Mouse (Mus musculus) kidney, adult 2 months (tissue): Measurements from ENCODE around the gene H3f3b. TPM values are rescaled to one million over a fixed set of nuclear protein-coding genes. Genes with fewer than 3 reads are reported as not detected.

ENCODE experiments used
- DNase-seq: peaks from one replicate; pipeline ENCODE4 v3.0.0; 2021
- H3K27ac ChIP-seq: fragments of 200-500 bp; 2 replicates; pipeline ENCODE4 v1.5.1; 2012; ENCODE audit warnings: low read depth, low read length, control low read depth, inconsistent platforms; ENCODE audit not compliant: insufficient read depth
- H3K27me3 ChIP-seq: fragments of 200-500 bp; replicated peaks from 2 replicates; pipeline ENCODE4 v1.6.1; 2012; ENCODE audit warnings: mild to moderate bottlenecking, moderate library complexity, low read length, inconsistent platforms; ENCODE audit not compliant: control insufficient read depth, insufficient read depth
- H3K36me3 ChIP-seq: fragments of 200-500 bp; 2 replicates; pipeline ENCODE4 v1.6.1; 2012; ENCODE audit warnings: mild to moderate bottlenecking, moderate library complexity, low read length, inconsistent platforms; ENCODE audit not compliant: control insufficient read depth, insufficient read depth
- H3K4me1 ChIP-seq: fragments of 200-500 bp; 2 replicates; pipeline ENCODE4 v1.6.1; 2011; ENCODE audit warnings: low read length; ENCODE audit not compliant: control insufficient read depth, insufficient read depth
- H3K4me3 ChIP-seq: fragments of 200-500 bp; 2 replicates; pipeline ENCODE4 v1.5.1; 2011; ENCODE audit warnings: mild to moderate bottlenecking, low read depth, low read length, control low read depth; ENCODE audit not compliant: insufficient read depth
- CTCF ChIP-seq: fragments of 200-500 bp; conservative IDR thresholded peaks from 2 replicates; pipeline ENCODE4 v1.5.1; 2011; ENCODE audit warnings: low read depth, mild to moderate bottlenecking, control low read depth, low read length, moderate library complexity, mixed read lengths; ENCODE audit not compliant: insufficient read depth, insufficient read length
- POLR2A ChIP-seq: fragments of 200-500 bp; IDR thresholded peaks from one replicate; pipeline ENCODE4 v1.6.1; 2011; ENCODE audit warnings: low read depth, low read length, control low read depth
- WGBS: fragments of 180-500 bp; shearing (Covaris S2); methylation state at CpG from one replicate; pipeline ENCODE4 v1.1.7; 2018; 5-methylcytosine and 5-hydroxymethylcytosine counted together
- polyA plus RNA-seq: library from polyadenylated mRNA; depleted of rRNA; stranded (reverse); fragments of >200 nt; gene quantifications from 2 replicates; pipeline ENCODE4 v1.2.3, GENCODE M21; 2012

The H3f3b gene
- polyA plus RNA-seq, 1 experiment, result 150 TPM

- DNase-seq, result no peak
- H3K36me3 ChIP-seq, result no peaks in the 10 kb centered on the region
- no peak overlapping the region for H3K4me3 ChIP-seq
- peaks cover 7% of the 10 kb centered on the region for H3K4me1 ChIP-seq
- 67% methylated on average over 3 of the region's 3 CpGs for WGBS
- no peak for TF ChIP-seq POLR2A
- no peak for TF ChIP-seq CTCF
- H3K27ac ChIP-seq, result no peak overlapping the region
- H3K27me3 ChIP-seq, result no peaks in the 10 kb centered on the region
Observed at GRCm38 (mm10) chr11:116036671-116037070, 8.9 kb upstream of the H3f3b start.

- Histone ChIP-seq H3K36me3 (no peaks in the 10 kb centered on the region), H3K27ac (no peak overlapping the region), H3K27me3 (no peaks in the 10 kb centered on the region), H3K4me1 (peaks cover 8% of the 10 kb centered on the region; the same call in 1 of the 2 replicates), H3K4me3 (no peak overlapping the region)
- TF ChIP-seq POLR2A (no peak), CTCF (no peak)
- 93% methylated on average over 6 of the region's 6 CpGs for WGBS
- no peak for DNase-seq
Observed at GRCm38 (mm10) chr11:116034584-116034983, 6.8 kb upstream of the H3f3b start.

- WGBS, result 23% methylated on average over 14 of the region's 14 CpGs
- Histone ChIP-seq H3K36me3 (no peaks in the 10 kb centered on the region), H3K4me3 (peak overlapping the region; percentile 65), H3K27ac (peak overlapping the region; percentile 98), H3K27me3 (no peaks in the 10 kb centered on the region), H3K4me1 (peaks cover 8% of the 10 kb centered on the region; the same call in 1 of the 2 replicates)
- DNase-seq, result no peak
- no peak for TF ChIP-seq CTCF
- TF ChIP-seq POLR2A, result no peak
Observed at GRCm38 (mm10) chr11:116030898-116031845, 3.4 kb upstream of the H3f3b start.

GRCm38 (mm10) chr11:116030088-116030897 is 2.5 kb upstream of the H3f3b start, which contains the start of gene Unk:
Gene Unk, plus strand, starts transcription at chr11:116030322.
- Histone ChIP-seq H3K4me3 (peak within 1 kb of the TSS; percentile 65), H3K27me3 (no peaks in the 10 kb centered on the region), H3K36me3 (no peaks in the 10 kb centered on the region), H3K27ac (peak within 1 kb of the TSS; percentile 98), H3K4me1 (peaks cover 8% of the 10 kb centered on the region; the same call in 1 of the 2 replicates)
- under 1% methylated on average over 66 of the region's 67 CpGs for WGBS
- DNase-seq, result peak; percentile 99
- TF ChIP-seq POLR2A (peak; percentile 80), CTCF (no peak)

- Histone ChIP-seq H3K27ac (peak overlapping the region; percentile 87), H3K27me3 (no peaks in the 10 kb centered on the region), H3K36me3 (no peaks in the 10 kb centered on the region), H3K4me3 (peak overlapping the region; percentile 60), H3K4me1 (peaks cover 8% of the 10 kb centered on the region; the same call in 1 of the 2 replicates)
- DNase-seq, result no peak
- WGBS, result 85% methylated on average over 6 of the region's 6 CpGs
- TF ChIP-seq CTCF, result no peak
- TF ChIP-seq POLR2A, result no peak
Observed at GRCm38 (mm10) chr11:116029086-116029865, 1.5 kb upstream of the H3f3b start.

- no peak overlapping the region for H3K27ac ChIP-seq
- no peak overlapping the region for H3K4me3 ChIP-seq
- TF ChIP-seq POLR2A, result no peak
- no peak for TF ChIP-seq CTCF
- peaks cover 8% of the 10 kb centered on the region; the same call in 1 of the 2 replicates for H3K4me1 ChIP-seq
- peaks cover 2% of the 10 kb centered on the region; the same call in 1 of the 2 replicates for H3K36me3 ChIP-seq
- WGBS, result 75% methylated on average over 9 of the region's 9 CpGs
- DNase-seq, result no peak
- H3K27me3 ChIP-seq, result no peaks in the 10 kb centered on the region
Observed at GRCm38 (mm10) chr11:116028177-116028865, 559 bp upstream of the H3f3b start.
